Mouse (Mus musculus) natural killer cell, adult 2 months (primary cell): ENCODE measurements around the gene Znfx1.

Experiments used
- DNase-seq, 2 experiments: peaks; one replicate each; pipeline ENCODE4 v3.0.0; 2022; ENCODE audit warnings: low spot score in 2 of 2

The Znfx1 gene

DNA sequence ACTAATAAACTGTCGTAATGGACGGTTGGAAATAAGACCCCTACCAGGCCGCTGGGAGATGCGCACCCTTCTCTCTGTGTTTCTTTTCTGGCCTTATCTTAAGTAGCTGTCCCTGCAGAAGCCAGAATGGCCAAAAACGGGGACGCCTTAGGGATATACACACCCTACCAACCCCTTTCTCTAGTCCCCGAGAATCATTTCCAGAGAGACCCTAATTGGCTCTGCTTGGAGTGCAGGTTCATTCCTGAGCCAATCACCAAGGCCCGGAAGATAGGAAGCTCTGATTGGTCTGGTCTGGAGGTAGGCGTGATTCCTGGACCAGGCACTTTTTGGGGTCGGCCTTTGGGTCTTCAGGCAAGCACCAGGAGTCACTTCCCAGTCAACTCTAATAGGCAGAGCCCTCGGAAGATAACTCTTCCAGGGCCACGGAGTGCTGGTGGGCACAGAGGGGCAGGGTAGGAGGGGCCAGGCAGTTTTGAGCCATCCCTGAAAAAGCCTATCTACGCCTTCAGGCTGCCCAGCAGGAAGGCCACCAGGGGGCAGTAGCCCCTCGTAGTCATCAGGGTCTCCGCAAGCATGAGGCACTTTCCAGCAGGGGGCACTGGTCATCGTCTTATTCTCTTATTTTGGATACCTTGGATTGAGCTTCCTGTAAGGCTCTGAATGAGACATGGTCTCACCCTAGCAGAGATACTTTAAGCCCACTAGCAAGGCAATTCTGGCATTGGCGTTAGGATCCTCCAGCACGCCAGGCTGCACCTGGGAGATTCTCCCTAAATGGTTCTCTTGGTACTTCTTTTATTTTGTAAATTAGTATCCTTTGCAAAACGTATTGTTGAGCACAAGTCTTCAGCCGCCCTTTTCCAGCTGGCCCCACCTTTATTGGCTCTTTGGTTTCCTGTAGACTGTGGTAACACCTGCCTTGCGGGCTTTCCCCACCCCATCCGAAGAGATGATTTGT, 9.1 kb upstream of the Znfx1 start:
- DNase-seq: peak; percentile 86 to 95

DNA sequence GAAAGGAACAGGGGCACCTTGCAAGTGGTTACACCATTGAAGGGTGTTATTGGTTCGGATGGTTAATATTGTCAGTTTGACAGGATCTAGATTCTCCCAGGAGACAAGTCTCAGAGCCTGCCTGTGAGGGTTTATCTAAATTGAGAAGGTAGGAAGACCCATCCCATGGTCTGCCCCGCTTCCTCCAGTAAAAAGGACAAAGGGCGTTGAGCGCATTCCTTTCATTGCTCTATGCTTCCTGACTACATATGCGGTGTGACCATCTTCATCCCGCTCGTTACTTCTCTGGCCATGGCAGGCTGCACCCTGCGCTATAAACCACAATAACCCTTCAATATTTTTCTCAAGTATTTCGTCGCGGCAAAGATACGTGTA, 8.4 kb upstream of the Znfx1 start:
- no peak for DNase-seq

GRCm38 (mm10) chr2:167070341-167070740, 7.5 kb upstream of the Znfx1 start:
- DNase-seq: no peak

DNA sequence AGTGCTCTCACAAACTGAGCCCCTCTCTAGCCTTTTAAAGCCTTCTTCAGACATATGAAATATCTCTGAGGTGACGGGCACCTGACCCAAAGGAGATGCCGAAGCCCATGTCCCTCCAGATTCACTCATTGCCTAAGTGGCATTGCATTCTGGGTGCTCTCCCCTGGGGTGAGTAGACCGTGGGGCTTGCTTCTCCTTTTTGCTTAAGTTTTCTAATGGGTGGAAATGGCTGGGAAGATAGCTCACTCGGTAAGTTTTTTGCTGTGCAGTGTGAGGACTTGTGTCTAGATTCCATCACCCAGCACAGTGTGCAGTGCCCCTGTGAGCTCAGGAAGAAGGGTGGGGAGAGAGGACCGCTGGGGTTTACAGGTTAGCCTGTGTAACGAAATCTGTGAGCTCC, 4.8 kb upstream of the Znfx1 start:
- no peak for DNase-seq

DNA sequence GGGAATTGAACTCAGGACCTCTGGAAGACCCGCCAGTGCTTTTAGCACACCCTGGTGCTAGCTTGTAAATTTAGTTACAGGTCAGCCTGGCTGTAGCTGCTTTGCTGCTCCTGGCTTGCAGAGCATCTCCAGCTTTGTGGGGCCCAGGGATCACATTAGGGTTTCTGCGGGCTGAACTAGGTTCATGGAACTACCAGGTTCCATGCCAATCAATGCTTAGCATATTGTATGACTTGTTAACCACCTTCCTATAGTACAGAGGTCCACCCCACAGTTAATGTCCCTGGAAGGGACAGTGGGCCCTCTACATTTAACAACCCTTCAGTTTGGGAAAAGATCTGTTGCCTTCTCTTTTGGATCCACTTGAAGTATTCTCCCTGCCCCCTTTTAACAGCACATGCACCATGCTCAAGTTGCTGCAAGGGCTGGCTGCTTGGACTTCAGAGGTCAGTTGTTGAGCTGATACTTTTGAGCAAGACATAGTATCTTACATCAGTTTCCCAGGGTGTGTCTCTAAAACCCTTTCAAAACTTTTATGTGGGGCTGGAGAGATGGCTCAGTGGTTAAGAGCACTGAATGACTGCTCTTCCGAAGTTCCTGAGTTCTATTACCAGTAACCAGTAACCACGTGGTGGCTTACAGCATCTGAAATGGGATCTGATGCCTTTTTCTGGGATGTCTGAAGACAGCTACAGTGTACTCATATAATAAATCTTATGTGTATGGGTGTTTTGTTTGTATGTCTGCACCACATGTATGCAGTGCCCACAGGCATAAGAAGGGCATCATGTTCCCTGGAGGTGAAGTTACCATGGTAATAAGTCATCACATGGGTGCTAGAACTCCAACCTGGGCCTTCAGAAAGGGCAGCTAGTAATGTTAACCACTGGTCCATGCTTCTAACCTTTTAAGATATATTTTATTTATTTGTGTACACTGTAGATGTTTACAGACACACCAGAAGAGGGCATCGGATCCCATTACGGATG, 4.0 kb upstream of the Znfx1 start:
- DNase-seq: no peak

DNA sequence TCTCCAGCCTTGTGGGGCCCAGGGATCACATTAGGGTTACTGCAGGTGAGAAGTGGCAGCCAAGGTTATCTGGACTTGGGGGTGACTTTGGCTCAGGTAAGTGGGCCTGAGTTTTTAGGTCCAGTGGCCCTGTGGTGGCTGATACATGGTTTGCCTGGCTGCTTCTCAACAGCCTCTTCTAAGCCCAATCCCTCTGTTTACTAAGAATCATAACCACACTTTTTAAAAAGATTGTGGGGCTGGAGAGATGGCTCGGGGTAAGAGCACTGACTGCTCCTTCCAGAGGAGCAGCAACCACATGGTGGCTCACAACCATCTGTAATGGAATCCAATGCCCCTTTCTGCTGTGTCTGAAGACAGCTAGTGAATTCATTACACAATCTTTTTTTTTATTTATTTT, 3.2 kb upstream of the Znfx1 start:
- no peak for DNase-seq

- DNase-seq: no peak
Observed at GRCm38 (mm10) chr2:167064601-167065295, 1.9 kb upstream of the Znfx1 start.

DNA sequence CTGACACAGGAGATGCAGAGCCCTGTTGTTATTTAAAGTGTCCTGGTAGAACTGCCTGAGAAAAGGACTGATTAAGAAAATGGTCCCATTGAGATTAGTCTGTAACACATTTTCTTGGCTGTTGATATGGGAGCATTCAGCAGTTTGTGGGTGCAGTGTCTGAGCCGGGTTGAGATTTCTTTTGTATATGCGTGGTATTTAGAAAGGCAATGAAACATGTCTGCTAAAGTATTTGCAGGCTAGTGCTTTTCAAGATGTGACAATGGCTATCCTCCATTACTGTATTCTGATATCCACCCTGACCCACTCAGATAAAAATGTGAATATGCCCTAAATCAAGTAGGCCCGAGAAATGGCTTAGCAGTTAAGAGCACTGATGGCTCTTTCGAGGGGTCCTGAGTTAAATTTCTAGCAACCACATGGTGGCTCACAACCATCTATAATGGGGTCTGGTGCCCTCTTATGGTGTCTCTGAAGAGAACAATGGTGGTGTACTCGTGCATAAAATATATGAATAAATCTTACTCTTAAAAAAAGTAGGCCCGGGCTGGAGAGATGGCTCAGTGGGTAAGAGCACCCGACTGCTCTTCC, 1.2 kb upstream of the Znfx1 start:
- DNase-seq: no peak

DNA sequence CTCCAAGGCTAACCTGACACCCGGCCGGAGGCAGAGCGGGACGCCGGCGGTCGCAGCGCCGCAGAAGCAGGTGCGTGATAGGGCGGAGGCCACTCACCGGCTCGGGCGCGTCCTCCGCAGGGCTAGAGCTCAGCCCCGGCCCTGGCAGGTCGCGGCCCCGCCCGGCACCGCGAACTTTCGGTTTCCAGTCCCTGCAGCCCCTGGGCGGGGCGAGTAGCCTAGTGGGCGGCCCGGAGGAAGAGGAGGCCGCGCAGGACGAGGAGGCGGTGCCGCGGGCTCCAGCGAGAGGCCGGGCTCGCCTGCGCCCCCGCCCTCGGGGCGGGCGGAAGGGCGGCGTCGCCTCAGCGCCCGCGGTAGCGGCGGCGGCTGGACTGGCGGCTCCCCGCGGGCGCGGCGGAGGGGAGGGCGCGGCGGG, 311 bp downstream of the Znfx1 start:
- DNase-seq: peak; percentile 92 to 94

- no peak for DNase-seq
Observed at GRCm38 (mm10) chr2:167061381-167062034, 1.3 kb downstream of the Znfx1 start.

DNA sequence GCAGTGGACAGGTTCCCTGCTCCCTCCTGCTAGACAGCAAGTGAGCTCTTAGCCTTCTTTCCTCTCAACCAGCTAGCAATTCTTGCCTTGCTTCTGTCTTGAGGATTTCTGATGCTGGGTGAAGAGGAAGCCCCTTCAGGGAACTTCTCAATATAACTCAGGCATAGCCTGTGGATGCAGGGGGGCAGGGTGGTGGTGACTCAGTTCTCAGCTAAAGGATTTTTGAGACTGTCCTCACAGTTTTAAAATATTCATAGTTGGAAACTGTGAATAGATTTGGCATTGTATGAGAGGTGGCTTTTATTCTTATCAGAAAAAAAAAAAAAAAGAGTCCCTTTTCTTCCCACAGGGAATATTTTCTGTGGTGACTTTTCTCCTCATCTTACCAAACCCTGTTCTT, 2.1 kb downstream of the Znfx1 start:
- DNase-seq: no peak

DNA sequence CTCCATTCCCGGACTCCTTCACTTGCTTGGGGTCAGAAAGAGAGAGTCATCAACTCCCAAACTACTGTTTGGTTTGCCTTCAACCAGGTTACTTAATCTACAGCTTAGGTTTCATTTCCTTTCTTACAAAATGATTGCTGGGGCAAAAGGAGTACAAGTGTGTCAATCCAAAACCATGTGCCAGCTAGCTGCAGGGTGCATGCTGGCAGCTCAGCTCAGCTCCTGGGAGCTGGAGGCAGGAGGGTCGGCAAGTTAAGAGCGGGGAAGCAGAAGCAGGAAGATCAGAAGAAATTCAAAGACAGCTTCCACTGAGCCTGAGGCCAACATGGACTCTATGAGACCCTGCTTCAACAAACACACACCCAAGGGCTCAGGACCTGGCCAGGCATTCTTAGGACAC, 2.5 kb downstream of the Znfx1 start:
- DNase-seq: no peak

GRCm38 (mm10) chr2:167059960-167060359, 2.9 kb downstream of the Znfx1 start:
- no peak for DNase-seq

- DNase-seq: no peak
Observed at GRCm38 (mm10) chr2:167059536-167059935, 3.3 kb downstream of the Znfx1 start.

- no peak for DNase-seq
Observed at GRCm38 (mm10) chr2:167058814-167059387, 3.9 kb downstream of the Znfx1 start.

DNA sequence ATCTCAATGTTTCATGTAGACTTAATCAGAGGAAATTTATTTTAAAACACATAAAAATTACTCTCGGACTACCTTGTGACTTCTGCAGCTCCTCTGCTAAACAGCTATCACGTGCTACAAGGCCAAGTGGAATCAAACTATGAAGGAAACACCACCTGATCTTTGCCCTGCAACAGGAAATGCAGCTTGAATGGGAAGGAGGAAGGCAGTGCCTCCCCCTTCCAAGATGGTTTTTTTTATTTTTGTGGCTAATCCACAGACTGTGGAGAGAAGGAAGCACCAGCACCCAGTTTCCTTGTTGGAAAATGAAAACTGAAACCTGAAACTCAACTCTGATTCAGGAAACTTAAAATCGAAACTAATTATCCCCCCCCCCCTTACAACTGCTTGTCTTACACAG, 4.6 kb downstream of the Znfx1 start:
- DNase-seq: no peak

GRCm38 (mm10) chr2:167056942-167057323, 5.9 kb downstream of the Znfx1 start:
- no peak for DNase-seq

- DNase-seq: no peak
Observed at GRCm38 (mm10) chr2:167056210-167056941, 6.4 kb downstream of the Znfx1 start.

- DNase-seq: no peak
Observed at GRCm38 (mm10) chr2:167055386-167055785, 7.4 kb downstream of the Znfx1 start.
